Mouse (Mus musculus) lung, postnatal 0 days (tissue): ENCODE measurements around the gene Rs1.

Experiments used
- CTCF ChIP-seq: IDR thresholded peaks from 2 replicates; pipeline ENCODE4 v1.5.1; 2016; ENCODE audit warnings: antibody characterized with exemption, mild to moderate bottlenecking
- EP300 ChIP-seq: IDR thresholded peaks from 2 replicates; pipeline ENCODE4 v1.6.1; 2016; ENCODE audit warnings: antibody characterized with exemption, mild to moderate bottlenecking, control low read depth

- no peak for TF ChIP-seq CTCF
- TF ChIP-seq EP300 = no peak
Measured at GRCm38 (mm10) chrX:160773033-160773432, 5.2 kb downstream of the Rs1 start.
